Mouse (Mus musculus): ENCODE measurements around the gene Stat5a. TPM values are rescaled to one million over a fixed set of nuclear protein-coding genes. Genes with fewer than 3 reads are reported as not detected.

Stat5a gene
- polyA plus RNA-seq, 1 experiment from 2014 or later: 5.9 TPM

GRCm38 (mm10) chr11:100920887-100921624, 61.9 kb downstream of the Stat5a start:
- no peak for ATAC-seq (ENCODE audit: extremely low read depth, insufficient number of reproducible peaks, low FRiP score, low TSS enrichment)
- Histone ChIP-seq H3K9me3 (no peaks in the 10 kb centered on the region), H3K36me3 (peaks cover 30% of the 10 kb centered on the region), H3K27me3 (replicated peaks) (no peaks in the 10 kb centered on the region), H3K9ac (no peak overlapping the region), H3K4me2 (no peak overlapping the region), H3K27ac (replicated peaks) (no peak overlapping the region), H3K4me1 (peaks cover 15% of the 10 kb centered on the region), H3K4me3 (no peak overlapping the region)
- WGBS: 80% methylated on average over 4 of the region's 4 CpGs

- H3K9ac ChIP-seq: no peak overlapping the region
- ATAC-seq (ENCODE audit: extremely low read depth, insufficient number of reproducible peaks, low FRiP score, low TSS enrichment): no peak
- no peaks in the 10 kb centered on the region for H3K27me3 ChIP-seq (replicated peaks)
- H3K27ac ChIP-seq (replicated peaks): no peak overlapping the region
- WGBS: 88% methylated on average over 1 of the region's 1 CpGs
- H3K36me3 ChIP-seq: peaks cover 10% of the 10 kb centered on the region; the same call in 1 of the 2 replicates
- H3K4me3 ChIP-seq: no peak overlapping the region
- no peaks in the 10 kb centered on the region for H3K9me3 ChIP-seq
- no peak overlapping the region for H3K4me2 ChIP-seq
- H3K4me1 ChIP-seq: peaks cover 15% of the 10 kb centered on the region
These were observed 65.3 kb downstream of the Stat5a start for GRCm38 (mm10) chr11:100924386-100924919.

DNA sequence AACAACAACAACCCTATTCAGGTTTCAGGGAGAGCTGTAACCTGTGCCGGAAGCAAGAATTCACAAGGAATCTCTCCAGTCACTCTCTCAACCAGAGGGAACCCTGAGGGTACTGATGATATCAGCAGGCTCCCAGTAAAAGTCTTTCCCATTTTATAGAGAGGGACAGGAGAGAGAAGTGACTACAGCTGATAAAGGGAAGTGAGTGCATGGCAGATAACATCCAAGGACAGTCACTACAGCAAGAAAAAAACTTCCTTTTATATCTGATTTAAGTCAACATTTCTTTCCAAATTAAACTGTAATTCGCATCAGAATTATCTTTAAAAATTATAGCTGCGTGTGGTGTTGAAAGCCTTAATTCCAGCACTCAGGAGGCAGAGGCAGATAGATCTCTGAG, 68.2 kb downstream of the Stat5a start:
- no peak for ATAC-seq (ENCODE audit: extremely low read depth, insufficient number of reproducible peaks, low FRiP score, low TSS enrichment)
- H3K36me3 ChIP-seq: peaks cover 16% of the 10 kb centered on the region
- WGBS: 73% methylated on average over 3 of the region's 3 CpGs
- no peaks in the 10 kb centered on the region for H3K27me3 ChIP-seq (replicated peaks)
- H3K9me3 ChIP-seq: no peaks in the 10 kb centered on the region
- no peak overlapping the region for H3K4me3 ChIP-seq
- H3K9ac ChIP-seq: no peak overlapping the region
- H3K27ac ChIP-seq (replicated peaks): no peak overlapping the region
- no peak overlapping the region for H3K4me2 ChIP-seq
- H3K4me1 ChIP-seq: peaks cover 25% of the 10 kb centered on the region

GRCm38 (mm10) chr11:100930611-100931010, 71.5 kb downstream of the Stat5a start:
- WGBS: 74% methylated on average over 7 of the region's 7 CpGs
- no peak overlapping the region for H3K4me2 ChIP-seq
- peak overlapping the region; percentile 24; the same call in 1 of the 2 replicates for H3K9ac ChIP-seq
- H3K27ac ChIP-seq (replicated peaks): no peak overlapping the region
- peaks cover 37% of the 10 kb centered on the region for H3K4me1 ChIP-seq
- no peak overlapping the region for H3K4me3 ChIP-seq
- H3K27me3 ChIP-seq (replicated peaks): no peaks in the 10 kb centered on the region
- H3K9me3 ChIP-seq: no peaks in the 10 kb centered on the region
- ATAC-seq (ENCODE audit: extremely low read depth, insufficient number of reproducible peaks, low FRiP score, low TSS enrichment): no peak
- H3K36me3 ChIP-seq: peaks cover 14% of the 10 kb centered on the region

- Histone ChIP-seq H3K27me3 (replicated peaks) (no peaks in the 10 kb centered on the region), H3K9me3 (no peaks in the 10 kb centered on the region), H3K27ac (replicated peaks) (no peak overlapping the region), H3K4me1 (peaks cover 44% of the 10 kb centered on the region), H3K4me3 (peak overlapping the region; percentile 27), H3K9ac (no peak overlapping the region), H3K36me3 (peaks cover 14% of the 10 kb centered on the region), H3K4me2 (peak overlapping the region; percentile 53)
- 71% methylated on average over 12 of the region's 12 CpGs for WGBS
- ATAC-seq (ENCODE audit: extremely low read depth, insufficient number of reproducible peaks, low FRiP score, low TSS enrichment): no peak
These were observed 72.2 kb downstream of the Stat5a start for GRCm38 (mm10) chr11:100931254-100931921.

Other genes starting within 250 kb of the Stat5a start
- 67.0 and 67.3 TPM in 2 replicates for gene Nkiras2, start 240.1 kb upstream of the Stat5a start, polyA plus RNA-seq (2015; fragmentation: Nextera tagmentation; extraction: Ambion mirVana)
- 172 and 191 TPM in 2 replicates for gene Dnajc7, start 239.2 kb upstream of the Stat5a start, polyA plus RNA-seq (2015; fragmentation: Nextera tagmentation; extraction: Ambion mirVana)
- gene Zfp385c, start 166.9 kb upstream of the Stat5a start, polyA plus RNA-seq (2015; fragmentation: Nextera tagmentation; extraction: Ambion mirVana): 0.09 and 0.51 TPM in 2 replicates
- 1.5 and 1.9 TPM in 2 replicates for gene Dhx58, start 155.1 kb upstream of the Stat5a start, polyA plus RNA-seq (2015; fragmentation: Nextera tagmentation; extraction: Ambion mirVana)
- 33.4 and 34.7 TPM in 2 replicates for gene Kat2a, start 146.9 kb upstream of the Stat5a start, polyA plus RNA-seq (2015; fragmentation: Nextera tagmentation; extraction: Ambion mirVana)
- gene Hspb9, start 145.5 kb upstream of the Stat5a start, polyA plus RNA-seq (2015; fragmentation: Nextera tagmentation; extraction: Ambion mirVana): 0.21 TPM in 1 of 2 replicates, not detected in the other
- 13.4 and 13.6 TPM in 2 replicates for gene Rab5c, start 121.1 kb upstream of the Stat5a start, polyA plus RNA-seq (2015; fragmentation: Nextera tagmentation; extraction: Ambion mirVana)
- gene Kcnh4, start 99.4 kb upstream of the Stat5a start, polyA plus RNA-seq (2015; fragmentation: Nextera tagmentation; extraction: Ambion mirVana): not detected in 2 replicates
- gene Hcrt, start 96.4 kb upstream of the Stat5a start, polyA plus RNA-seq (2015; fragmentation: Nextera tagmentation; extraction: Ambion mirVana): not detected in 2 replicates
- 6.0 and 7.2 TPM in 2 replicates for gene Ghdc, start 88.4 kb upstream of the Stat5a start, polyA plus RNA-seq (2015; fragmentation: Nextera tagmentation; extraction: Ambion mirVana)
- gene Stat5b, start 8.6 kb upstream of the Stat5a start, polyA plus RNA-seq (2015; fragmentation: Nextera tagmentation; extraction: Ambion mirVana): 24.3 and 27.0 TPM in 2 replicates
- 41.8 and 42.9 TPM in 2 replicates for gene Stat3, start 80.2 kb downstream of the Stat5a start, polyA plus RNA-seq (2015; fragmentation: Nextera tagmentation; extraction: Ambion mirVana)
- gene Cavin1, start 111.5 kb downstream of the Stat5a start, polyA plus RNA-seq (2015; fragmentation: Nextera tagmentation; extraction: Ambion mirVana): 348 and 370 TPM in 2 replicates
- gene Atp6v0a1, start 150.1 kb downstream of the Stat5a start, polyA plus RNA-seq (2015; fragmentation: Nextera tagmentation; extraction: Ambion mirVana): 54.9 and 58.1 TPM in 2 replicates
- gene Naglu, start 210.7 kb downstream of the Stat5a start, polyA plus RNA-seq (2015; fragmentation: Nextera tagmentation; extraction: Ambion mirVana): 13.5 and 13.7 TPM in 2 replicates
- gene Hsd17b1, start 219.1 kb downstream of the Stat5a start, polyA plus RNA-seq (2015; fragmentation: Nextera tagmentation; extraction: Ambion mirVana): 0.14 and 0.17 TPM in 2 replicates
- gene Coasy, start 223.2 kb downstream of the Stat5a start, polyA plus RNA-seq (2015; fragmentation: Nextera tagmentation; extraction: Ambion mirVana): 26.8 and 28.4 TPM in 2 replicates
- 36.3 and 41.6 TPM in 2 replicates for gene Mlx, start 227.9 kb downstream of the Stat5a start, polyA plus RNA-seq (2015; fragmentation: Nextera tagmentation; extraction: Ambion mirVana)
- gene Psmc3ip, start 236.1 kb downstream of the Stat5a start, polyA plus RNA-seq (2015; fragmentation: Nextera tagmentation; extraction: Ambion mirVana): 21.4 and 26.6 TPM in 2 replicates

Data from heart, embryonic 13.5 days (tissue).